Comparison of ENCODE assay signal across 15 mouse cellular contexts in the genomic region with DNA sequence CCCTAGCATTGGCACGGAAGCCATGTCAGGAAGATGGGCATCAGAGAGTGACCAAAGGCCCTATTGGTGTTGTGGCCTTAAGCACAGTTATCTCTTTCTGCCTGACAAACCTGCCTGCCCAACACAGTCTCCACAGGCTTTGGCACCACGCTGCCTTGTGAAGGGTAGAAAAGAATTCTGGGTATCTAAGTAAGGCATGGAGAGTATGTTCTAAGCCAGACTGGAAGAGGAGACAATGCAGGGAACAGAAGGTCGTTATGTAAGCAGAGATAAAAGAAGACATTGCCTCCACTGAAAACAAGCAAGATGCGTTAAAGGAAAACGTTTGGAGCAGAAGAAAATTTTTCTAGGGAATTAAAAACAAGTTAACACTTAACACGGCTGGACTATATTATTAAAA.
"Had no signal": no experiment of that assay in that cellular context is flagged by ENCODE, and none has a peak within 500 bp of the region (broad histone marks: within the 10 kb centered on the region; RNA-seq: fewer than 3 reads in every experiment).

No protein-coding gene starts in this region.

- H3K27ac ChIP-seq: intestine, embryonic 15.5 days; limb, embryonic 12.5 days; liver, embryonic 13.5 days; lung, embryonic 15.5 days; midbrain, embryonic 12.5 days; neural tube, embryonic 13.5 days had no signal

- DNase-seq: kidney, adult 18-20 months; kidney, postnatal 10 days; kidney, postnatal 4 days; liver; liver, embryonic 13.5 days; liver, postnatal 0 days; lung, postnatal 14 days; retina, postnatal 1 day; right cerebral cortex, postnatal 4 days; spleen, adult 18-20 months had no signal

- H3K4me3 ChIP-seq: intestine, embryonic 15.5 days; limb, embryonic 12.5 days; liver, embryonic 13.5 days; lung, embryonic 15.5 days; midbrain, embryonic 12.5 days; neural tube, embryonic 13.5 days had no signal
